Mouse (Mus musculus) cerebellum, adult 2 months (tissue): ENCODE results near the gene Olfr521. TPM values are rescaled to one million over a fixed set of nuclear protein-coding genes. Genes with fewer than 3 reads are reported as not detected.
"Not testable (repeated sequence)": the region's sequence is repeated elsewhere in the genome, so short reads cannot be mapped to it uniquely, and the experiment has no call there.

ENCODE experiments used
- DNase-seq, 2 experiments: peaks; one replicate each; pipeline ENCODE4 v3.0.0; 2021
- H3K27ac ChIP-seq: fragments of 200-500 bp; 2 replicates; pipeline ENCODE4 v1.5.1; 2012; ENCODE audit warnings: low read length, control low read depth, inconsistent platforms; ENCODE audit not compliant: insufficient read depth
- H3K27me3 ChIP-seq: fragments of 200-500 bp; 2 replicates; pipeline ENCODE4 v1.6.1; 2012; ENCODE audit warnings: inconsistent platforms, mild to moderate bottlenecking, low read length, moderate library complexity; ENCODE audit not compliant: control insufficient read depth, insufficient read depth
- H3K4me1 ChIP-seq: fragments of 200-500 bp; 2 replicates; pipeline ENCODE4 v1.6.1; 2011; ENCODE audit warnings: low read length; ENCODE audit not compliant: control insufficient read depth, insufficient read depth
- H3K4me3 ChIP-seq: fragments of 200-500 bp; replicated peaks from 2 replicates; pipeline ENCODE3; 2011; ENCODE audit warnings: mild to moderate bottlenecking, low read depth, low read length, control low read depth; ENCODE audit not compliant: insufficient read depth
- CTCF ChIP-seq: fragments of 200-500 bp; IDR thresholded peaks from 2 replicates; pipeline ENCODE4 v1.5.1; 2011; ENCODE audit warnings: low read depth, mild to moderate bottlenecking, control low read depth, low read length, moderate library complexity, borderline replicate concordance; ENCODE audit not compliant: insufficient read depth
- POLR2A ChIP-seq: fragments of 200-500 bp; IDR thresholded peaks from 2 replicates; pipeline ENCODE4 v1.6.1; 2011; ENCODE audit warnings: low read length, control low read depth, borderline replicate concordance; ENCODE audit not compliant: insufficient read depth
- WGBS: fragments of 180-500 bp; shearing (Covaris S2); methylation state at CpG from one replicate; pipeline ENCODE4 v1.1.7; 2018; 5-methylcytosine and 5-hydroxymethylcytosine counted together
- polyA plus RNA-seq: library from polyadenylated mRNA; depleted of rRNA; stranded (reverse); fragments of >200 nt; gene quantifications from 2 replicates; pipeline ENCODE4 v1.2.3, GENCODE M21; 2012; rRNA removed

Olfr521 gene
- polyA plus RNA-seq, 1 experiment: not detected

DNA sequence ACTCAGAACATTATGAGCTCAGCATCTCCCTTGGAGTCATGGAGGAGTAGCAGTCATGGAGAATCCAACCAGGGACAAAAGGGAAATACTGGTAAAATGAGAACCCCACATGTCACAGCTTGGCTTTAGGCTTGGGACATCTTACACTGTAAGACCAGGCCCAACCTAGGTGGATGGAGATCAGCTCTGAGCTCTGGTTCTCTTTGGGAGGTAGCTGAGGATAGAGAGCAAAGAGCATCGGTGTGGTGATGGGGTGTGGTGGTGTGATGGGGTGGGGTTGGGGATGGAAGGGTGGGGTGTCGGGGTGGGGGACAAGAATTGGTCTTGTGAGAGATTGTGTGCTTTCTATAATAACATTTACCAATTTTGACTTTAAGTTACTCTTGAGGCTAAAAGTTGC, 47.5 kb downstream of the Olfr521 start:
- no peak for DNase-seq
- WGBS: 98% methylated on average over 2 of the region's 2 CpGs
- TF ChIP-seq POLR2A: no peak
- TF ChIP-seq CTCF: no peak

DNA sequence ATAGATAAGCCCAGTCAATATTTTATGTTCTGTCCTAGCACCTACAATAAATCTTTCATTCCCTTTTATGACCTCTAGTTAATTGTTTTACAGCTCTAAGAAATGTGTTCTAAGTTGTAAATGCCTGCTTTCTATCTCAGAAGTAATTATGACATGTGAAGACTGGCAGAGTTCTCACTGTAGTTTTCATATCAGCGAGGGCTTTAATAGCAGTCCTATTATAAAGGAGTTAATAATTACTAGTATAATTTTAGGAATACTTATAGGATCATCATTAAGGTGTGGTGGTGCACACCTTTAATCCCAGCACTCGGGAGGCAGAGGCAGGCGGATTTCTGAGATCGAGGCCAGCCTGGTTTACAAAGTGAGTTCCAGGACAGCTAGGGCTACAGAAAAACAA, 48.4 kb downstream of the Olfr521 start:
- 96% methylated on average over 4 of the region's 4 CpGs for WGBS
- Histone ChIP-seq H3K27ac (no peak overlapping the region), H3K4me3 (no peak overlapping the region), H3K4me1 (no peaks in the 10 kb centered on the region), H3K27me3 (no peaks in the 10 kb centered on the region)
- TF ChIP-seq CTCF (no peak), POLR2A (no peak)
- no peak for DNase-seq

More for the DNA sequence above, 47.5 kb downstream of the Olfr521 start:
- Histone ChIP-seq H3K27me3 (no peaks in the 10 kb centered on the region), H3K27ac (no peak overlapping the region), H3K4me3 (no peak overlapping the region), H3K4me1 (no peaks in the 10 kb centered on the region)

DNA sequence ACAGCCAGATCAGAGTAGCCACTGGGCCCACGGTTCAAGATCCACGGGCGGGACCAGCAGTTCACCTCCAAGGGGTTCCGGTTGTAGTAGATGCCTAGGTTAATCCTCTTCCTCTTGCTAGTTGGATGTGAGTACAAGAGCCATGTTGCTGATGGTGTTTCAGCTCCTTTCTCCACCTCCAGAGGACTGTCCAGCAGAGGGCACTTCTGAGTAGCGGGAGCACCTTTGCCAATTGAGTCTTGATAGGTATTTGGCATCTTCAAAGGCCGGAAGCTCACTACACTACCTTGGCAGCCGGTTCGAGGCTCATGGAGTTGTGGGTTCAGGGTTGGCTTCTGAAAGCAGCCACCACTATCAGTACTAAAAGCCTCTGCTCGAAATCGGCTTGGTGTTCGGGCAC, 50.1 kb downstream of the Olfr521 start:
- TF ChIP-seq POLR2A (no peak), CTCF (peak; percentile 57)
- WGBS: 83% methylated on average over 11 of the region's 11 CpGs
- DNase-seq: no peak
- H3K27ac ChIP-seq: no peak overlapping the region
- no peaks in the 10 kb centered on the region for H3K27me3 ChIP-seq
- H3K4me1 ChIP-seq: no peaks in the 10 kb centered on the region
- no peak overlapping the region for H3K4me3 ChIP-seq

DNA sequence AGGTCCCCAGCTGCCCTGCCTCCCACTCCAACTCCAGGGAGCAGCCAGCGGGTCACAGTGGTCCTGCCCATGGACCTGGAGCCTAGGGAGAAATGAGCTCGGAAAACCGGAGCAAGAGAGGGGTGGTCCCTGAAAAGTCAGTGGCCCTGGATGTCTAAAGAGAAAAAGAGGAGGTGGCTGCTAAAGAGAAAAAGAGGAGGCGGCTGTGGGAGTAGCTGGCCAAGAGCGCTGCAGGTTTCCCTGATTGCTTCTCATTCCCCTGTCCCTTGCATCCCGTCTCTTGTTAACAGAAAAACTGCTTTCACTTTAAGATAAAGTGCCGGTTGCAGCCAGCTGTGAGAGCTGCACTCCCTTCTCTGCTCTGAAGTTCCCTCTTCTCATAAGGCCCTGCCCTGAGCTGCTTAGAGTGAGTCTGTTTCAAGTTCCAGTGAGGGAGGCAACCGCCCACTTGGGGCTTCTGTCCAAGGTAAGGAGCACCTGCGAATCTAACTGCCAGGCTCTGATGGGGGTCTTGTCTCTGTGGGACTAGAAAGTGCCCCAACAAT, 54.9 kb downstream of the Olfr521 start:
- H3K4me3 ChIP-seq: not testable (repeated sequence)

More for the DNA sequence above, 54.9 kb downstream of the Olfr521 start:
- not testable (repeated sequence) for DNase-seq, H3K27me3 ChIP-seq, H3K27ac ChIP-seq, H3K4me1 ChIP-seq
- 39% methylated on average over 9 of the region's 9 CpGs for WGBS

Other genes starting within 250 kb of the Olfr521 start
- 111 and 115 TPM in 2 replicates for gene Arrb1, start 228.0 kb upstream of the Olfr521 start, polyA plus RNA-seq
- gene Tpbgl, start 136.4 kb upstream of the Olfr521 start, polyA plus RNA-seq: 4.0 and 4.8 TPM in 2 replicates
- 8.1 and 9.4 TPM in 2 replicates for gene Slco2b1, start 52.2 kb upstream of the Olfr521 start, polyA plus RNA-seq
- gene Olfr520, start 33.2 kb upstream of the Olfr521 start, polyA plus RNA-seq: not detected in 2 replicates
- 2.9 and 3.1 TPM in 2 replicates for gene Neu3, start 64.9 kb downstream of the Olfr521 start, polyA plus RNA-seq
- 0.34 and 0.59 TPM in 2 replicates for gene Xrra1, start 95.6 kb downstream of the Olfr521 start, polyA plus RNA-seq
- gene Spcs2, start 100.0 kb downstream of the Olfr521 start, polyA plus RNA-seq: 76.8 and 78.5 TPM in 2 replicates
- gene Rnf169, start 216.9 kb downstream of the Olfr521 start, polyA plus RNA-seq: 8.1 and 8.7 TPM in 2 replicates
- gene Chrdl2, start 242.7 kb downstream of the Olfr521 start, polyA plus RNA-seq: 0.79 and 1.3 TPM in 2 replicates